Comparison of ENCODE assay signal across 7 mouse cellular contexts in the genomic region with DNA sequence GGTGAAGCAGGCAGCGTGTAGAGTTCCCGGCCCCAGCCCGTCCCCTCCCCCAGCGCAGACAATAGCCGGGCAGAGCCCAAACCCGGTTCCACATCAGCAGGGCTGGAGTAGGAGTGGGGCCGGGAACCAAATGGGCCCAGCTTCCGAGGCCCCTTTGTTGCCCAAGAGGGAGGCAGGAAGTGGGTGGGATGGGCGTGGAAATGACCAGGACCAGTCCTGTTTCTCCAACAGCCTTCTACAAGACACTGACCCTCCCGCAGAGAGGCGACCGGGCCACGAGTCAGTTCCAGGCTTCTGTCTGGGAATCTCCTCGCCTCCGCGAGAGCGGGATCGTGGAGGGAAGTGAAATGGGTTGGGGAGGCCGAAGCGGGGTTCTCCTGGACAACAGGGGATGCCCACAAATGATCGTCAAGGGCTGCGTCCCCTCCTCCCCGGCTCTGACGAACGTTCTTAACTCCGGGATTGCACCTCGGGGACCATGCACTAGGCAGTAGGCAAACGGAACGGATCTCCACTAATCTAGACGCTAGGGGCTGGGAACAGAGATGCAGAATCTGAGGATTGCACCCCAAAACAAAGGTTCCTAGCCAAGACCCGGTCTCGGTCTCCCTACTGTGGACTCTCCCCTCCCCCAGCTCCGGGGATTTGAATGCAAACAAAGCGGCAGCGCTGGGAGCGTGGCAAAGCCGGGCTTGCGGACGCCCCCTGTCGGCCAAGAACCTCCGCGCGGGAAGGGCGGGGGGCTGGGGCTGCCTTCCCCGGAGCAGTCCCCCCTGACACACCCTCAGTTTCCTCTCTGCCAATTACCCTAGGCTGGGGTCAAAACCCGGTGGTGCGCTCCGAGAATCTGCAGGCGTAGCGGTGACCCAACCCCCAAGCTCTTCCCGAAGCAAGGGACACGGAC. TPM values are rescaled to one million over a fixed set of nuclear protein-coding genes. Genes with fewer than 3 reads are reported as not detected.
DNase-seq lines count a peak whose midpoint lies in the region; ATAC-seq and TF ChIP-seq lines count a peak whose summit lies in the region.

No protein-coding gene starts in this region.

- peak; percentile 94 for TF ChIP-seq CTCF in heart, adult 2 months (IDR thresholded peaks at IDR 0.05)
- TF ChIP-seq CTCF in kidney, adult 2 months (conservative IDR thresholded peaks at IDR 0.05; ENCODE audit: insufficient read depth, insufficient read length, low read depth, low read length) = peak; percentile 52
- peak; percentile 68; the same call in 1 of the 2 replicates for TF ChIP-seq CTCF in spleen, adult 2 months (IDR thresholded peaks at IDR 0.05; ENCODE audit: extremely low read depth, insufficient read depth, insufficient read length, insufficient replicate concordance)

- peak; percentile 86 for DNase-seq in adrenal gland, adult 8-10 months
- peak; percentile 98 for DNase-seq in embryonic facial prominence, embryonic 10.5 days (ENCODE audit: low spot score)
- DNase-seq in heart, adult 2 months = peak; percentile 92 to 94
- DNase-seq in kidney, adult 2 months = peak; percentile 93
- DNase-seq in midbrain, embryonic 14.5 days = peak; percentile 98
- peak in 1 of 2 experiments; percentile 65 for DNase-seq in spleen, adult 2 months (ENCODE audit: low read depth in 1 of 2, low spot score in 2 of 2)

- H3K36me3 ChIP-seq in embryonic facial prominence, embryonic 10.5 days (replicated peaks) = peaks cover 41% of the 10 kb centered on the region
- H3K36me3 ChIP-seq in heart, adult 2 months (ENCODE audit: control insufficient read depth, insufficient read depth, low read length) = no peaks in the 10 kb centered on the region
- no peaks in the 10 kb centered on the region for H3K36me3 ChIP-seq in kidney, adult 2 months (ENCODE audit: control insufficient read depth, insufficient read depth, low read length)
- H3K36me3 ChIP-seq in limb, embryonic 12.5 days = peaks cover 41% of the 10 kb centered on the region
- H3K36me3 ChIP-seq in midbrain, embryonic 14.5 days (ENCODE audit: control insufficient read depth, insufficient read depth, low read length) = peaks cover 36% of the 10 kb centered on the region
- H3K36me3 ChIP-seq in spleen, adult 2 months (ENCODE audit: control insufficient read depth, insufficient read depth, low read length) = no peaks in the 10 kb centered on the region

- peaks cover 64% of the 10 kb centered on the region for H3K4me1 ChIP-seq in embryonic facial prominence, embryonic 10.5 days
- H3K4me1 ChIP-seq in heart, adult 2 months (ENCODE audit: control insufficient read depth, insufficient read depth, low read length) = peaks cover 10% of the 10 kb centered on the region
- H3K4me1 ChIP-seq in kidney, adult 2 months (ENCODE audit: control insufficient read depth, insufficient read depth, low read length) = peaks cover 3% of the 10 kb centered on the region; the same call in 1 of the 2 replicates
- peaks cover 46% of the 10 kb centered on the region for H3K4me1 ChIP-seq in limb, embryonic 12.5 days (replicated peaks)
- H3K4me1 ChIP-seq in midbrain, embryonic 14.5 days (ENCODE audit: control insufficient read depth, insufficient read depth, low read length) = peaks cover 28% of the 10 kb centered on the region
- H3K4me1 ChIP-seq in spleen, adult 2 months (ENCODE audit: control insufficient read depth, insufficient read depth, insufficient read length) = peaks cover 7% of the 10 kb centered on the region

- TF ChIP-seq POLR2A in heart, adult 2 months (IDR thresholded peaks at IDR 0.05; ENCODE audit: insufficient read depth, low read depth, low read length) = peak; percentile 99
- TF ChIP-seq POLR2A in kidney, adult 2 months (IDR thresholded peaks at IDR 0.05; ENCODE audit: low read depth, low read length) = peak; percentile 71
- TF ChIP-seq POLR2A in spleen, adult 2 months (IDR thresholded peaks at IDR 0.05; ENCODE audit: low read depth, low read length) = no peak

- peak overlapping the region; percentile 91 for H3K9ac ChIP-seq in heart, adult 2 months (ENCODE audit: low read depth, low read length)
- H3K9ac ChIP-seq in limb, embryonic 12.5 days (replicated peaks) = peak overlapping the region; percentile 96
- peak overlapping the region; percentile 99 for H3K9ac ChIP-seq in midbrain, embryonic 14.5 days (replicated peaks; ENCODE audit: low read length)

- ATAC-seq in limb, embryonic 12.5 days (ENCODE audit: insufficient number of reproducible peaks, insufficient read depth, low FRiP score, low TSS enrichment, low read depth) = peak; percentile 62
- peak; percentile 83 for ATAC-seq in midbrain, embryonic 14.5 days (ENCODE audit: low FRiP score, low TSS enrichment)

- peaks cover 3% of the 10 kb centered on the region; the same call in 1 of the 2 replicates for H3K79me2 ChIP-seq in heart, adult 2 months (replicated peaks; ENCODE audit: control insufficient read depth, insufficient read depth, low read length)

- H3K9me3 ChIP-seq in embryonic facial prominence, embryonic 10.5 days = no peaks in the 10 kb centered on the region
- no peaks in the 10 kb centered on the region for H3K9me3 ChIP-seq in limb, embryonic 12.5 days
- no peaks in the 10 kb centered on the region for H3K9me3 ChIP-seq in midbrain, embryonic 14.5 days (ENCODE audit: control insufficient read depth, low read length)

- intact Hi-C loops in heart, adult 2 months (cut with DNase I) = loop anchor here (2.0 kb wide), 1 partner anchor 56 kb away; no protein-coding TSS in a partner anchor

- under 1% methylated on average over 52 of the region's 52 CpGs for WGBS in embryonic facial prominence, embryonic 10.5 days
- WGBS in heart, adult 2 months = under 1% methylated on average over 52 of the region's 52 CpGs
- under 1% methylated on average over 52 of the region's 52 CpGs for WGBS in kidney, adult 2 months
- WGBS in limb, embryonic 12.5 days = under 1% methylated on average over 52 of the region's 52 CpGs
- WGBS in midbrain, embryonic 14.5 days = under 1% methylated on average over 52 of the region's 52 CpGs
- WGBS in spleen, adult 2 months = 2% methylated on average over 52 of the region's 52 CpGs

- H3K4me3 ChIP-seq in embryonic facial prominence, embryonic 10.5 days = peak overlapping the region; percentile 96
- H3K4me3 ChIP-seq in heart, adult 2 months = peak overlapping the region; percentile 98
- H3K4me3 ChIP-seq in kidney, adult 2 months (ENCODE audit: insufficient read depth, low read depth, low read length) = peak overlapping the region; percentile 75
- H3K4me3 ChIP-seq in limb, embryonic 12.5 days (replicated peaks) = peak overlapping the region; percentile 90
- peak overlapping the region; percentile 99 for H3K4me3 ChIP-seq in midbrain, embryonic 14.5 days (replicated peaks; ENCODE audit: low read depth, low read length)
- H3K4me3 ChIP-seq in spleen, adult 2 months (ENCODE audit: extremely low read depth, insufficient read depth, insufficient read length) = peak overlapping the region; percentile 68

- H3K27ac ChIP-seq in embryonic facial prominence, embryonic 10.5 days (replicated peaks) = peak overlapping the region; percentile 100
- H3K27ac ChIP-seq in heart, adult 2 months = peak overlapping the region; percentile 99
- H3K27ac ChIP-seq in kidney, adult 2 months (ENCODE audit: insufficient read depth, low read depth, low read length) = peak overlapping the region; percentile 86
- H3K27ac ChIP-seq in limb, embryonic 12.5 days = peak overlapping the region; percentile 99
- H3K27ac ChIP-seq in midbrain, embryonic 14.5 days (replicated peaks; ENCODE audit: low read depth, low read length) = peak overlapping the region; percentile 98
- peak overlapping the region; percentile 69 for H3K27ac ChIP-seq in spleen, adult 2 months (ENCODE audit: insufficient read depth, low read length)

- peak; percentile 72; the same call in 1 of the 2 replicates for TF ChIP-seq EP300 in heart, adult 2 months (IDR thresholded peaks at IDR 0.05; ENCODE audit: insufficient read depth, low read depth, low read length)

- peak overlapping the region; percentile 100 for H3K4me2 ChIP-seq in limb, embryonic 12.5 days
- peak overlapping the region; percentile 100 for H3K4me2 ChIP-seq in midbrain, embryonic 14.5 days (ENCODE audit: low read length)

- peaks cover 9% of the 10 kb centered on the region; the same call in 1 of the 2 replicates for H3K27me3 ChIP-seq in embryonic facial prominence, embryonic 10.5 days (replicated peaks; ENCODE audit: low read depth, poor library complexity, severe bottlenecking)
- H3K27me3 ChIP-seq in heart, adult 2 months (ENCODE audit: control insufficient read depth, insufficient read depth, low read length) = no peaks in the 10 kb centered on the region
- no peaks in the 10 kb centered on the region for H3K27me3 ChIP-seq in kidney, adult 2 months (replicated peaks; ENCODE audit: control insufficient read depth, insufficient read depth, low read length)
- H3K27me3 ChIP-seq in limb, embryonic 12.5 days = no peaks in the 10 kb centered on the region
- no peaks in the 10 kb centered on the region for H3K27me3 ChIP-seq in midbrain, embryonic 14.5 days (ENCODE audit: control insufficient read depth, insufficient read depth, low read length)
- peaks cover 12% of the 10 kb centered on the region for H3K27me3 ChIP-seq in spleen, adult 2 months (ENCODE audit: control insufficient read depth, insufficient read depth, low read length)

RNA-seq across cellular contexts. Expression of a gene that starts 1.3 kb away (rescaled TPM):
- total RNA-seq in adrenal gland, adult 8-10 months (2022) = 10 to 100 TPM; 16.6 to 28.0 (median 23.4) TPM
- 24.9 and 25.9 TPM in 2 replicates for polyA plus RNA-seq in embryonic facial prominence, embryonic 10.5 days (2016; fragmentation: Nextera tagmentation; extraction: Ambion mirVana)
- 10 to 100 TPM; 10.6 to 11.1 TPM for total RNA-seq in heart, adult 2 months (2021)
- 12.7 and 15.2 TPM in 2 replicates for polyA plus RNA-seq in heart, adult 2 months (2012; rRNA removed)
- 8.0 and 9.1 TPM in 2 replicates for polyA plus RNA-seq in kidney, adult 2 months (2012; rRNA removed)
- 34.1 and 35.3 TPM in 2 replicates for polyA plus RNA-seq in limb, embryonic 12.5 days (2016; fragmentation: Nextera tagmentation; extraction: Ambion mirVana)
- 4.7 and 8.7 TPM in 2 replicates for polyA plus RNA-seq in midbrain, embryonic 14.5 days (2014; fragmentation: Nextera tagmentation; extraction: Ambion mirVana)
- 8.5 and 9.5 TPM in 2 replicates for polyA plus RNA-seq in spleen, adult 2 months (2012; rRNA removed)

RNA-seq across cellular contexts. Expression of a gene that starts 9.6 kb away (rescaled TPM):
- 10 to 100 TPM; 15.4 to 26.8 (median 18.7) TPM for total RNA-seq in adrenal gland, adult 8-10 months (2022)
- 18.9 and 20.3 TPM in 2 replicates for polyA plus RNA-seq in embryonic facial prominence, embryonic 10.5 days (2016; fragmentation: Nextera tagmentation; extraction: Ambion mirVana)
- total RNA-seq in heart, adult 2 months (2021) = 1 to 10 TPM; 6.2 to 6.3 TPM
- 11.1 TPM in 2 replicates for polyA plus RNA-seq in heart, adult 2 months (2012; rRNA removed)
- polyA plus RNA-seq in kidney, adult 2 months (2012; rRNA removed) = 16.8 and 22.6 TPM in 2 replicates
- polyA plus RNA-seq in limb, embryonic 12.5 days (2016; fragmentation: Nextera tagmentation; extraction: Ambion mirVana) = 24.1 and 26.8 TPM in 2 replicates
- polyA plus RNA-seq in midbrain, embryonic 14.5 days (2014; fragmentation: Nextera tagmentation; extraction: Ambion mirVana) = 22.3 and 28.5 TPM in 2 replicates
- 22.2 and 26.0 TPM in 2 replicates for polyA plus RNA-seq in spleen, adult 2 months (2012; rRNA removed)

RNA-seq across cellular contexts. Expression of a gene that starts 17.6 kb away (rescaled TPM):
- total RNA-seq in adrenal gland, adult 8-10 months (2022) = not detected
- polyA plus RNA-seq in embryonic facial prominence, embryonic 10.5 days (2016; fragmentation: Nextera tagmentation; extraction: Ambion mirVana) = 0.54 TPM in 1 of 2 replicates, not detected in the other
- 100 to 1,000 TPM; 148 to 172 TPM for total RNA-seq in heart, adult 2 months (2021)
- 0.09 TPM in 1 of 2 replicates, not detected in the other for polyA plus RNA-seq in heart, adult 2 months (2012; rRNA removed)
- not detected in 2 replicates for polyA plus RNA-seq in kidney, adult 2 months (2012; rRNA removed)
- 0.67 and 0.74 TPM in 2 replicates for polyA plus RNA-seq in limb, embryonic 12.5 days (2016; fragmentation: Nextera tagmentation; extraction: Ambion mirVana)
- polyA plus RNA-seq in midbrain, embryonic 14.5 days (2014; fragmentation: Nextera tagmentation; extraction: Ambion mirVana) = not detected in 2 replicates
- polyA plus RNA-seq in spleen, adult 2 months (2012; rRNA removed) = not detected in 2 replicates

RNA-seq across cellular contexts. Expression of a gene that starts 20.1 kb away (rescaled TPM):
- 10 to 100 TPM in 2 of 4 experiments, 1 to 10 TPM in 2; 6.8 to 18.1 (median 11.3) TPM for total RNA-seq in adrenal gland, adult 8-10 months (2022)
- polyA plus RNA-seq in embryonic facial prominence, embryonic 10.5 days (2016; fragmentation: Nextera tagmentation; extraction: Ambion mirVana) = 15.5 and 16.6 TPM in 2 replicates
- 100 to 1,000 TPM; 310 to 338 TPM for total RNA-seq in heart, adult 2 months (2021)
- polyA plus RNA-seq in heart, adult 2 months (2012; rRNA removed) = 397 and 412 TPM in 2 replicates
- polyA plus RNA-seq in kidney, adult 2 months (2012; rRNA removed) = 11.8 and 37.9 TPM in 2 replicates
- polyA plus RNA-seq in limb, embryonic 12.5 days (2016; fragmentation: Nextera tagmentation; extraction: Ambion mirVana) = 18.5 and 19.0 TPM in 2 replicates
- polyA plus RNA-seq in midbrain, embryonic 14.5 days (2014; fragmentation: Nextera tagmentation; extraction: Ambion mirVana) = 10.4 and 10.5 TPM in 2 replicates
- 16.6 and 17.7 TPM in 2 replicates for polyA plus RNA-seq in spleen, adult 2 months (2012; rRNA removed)

RNA-seq across cellular contexts. Expression of a gene that starts 45.1 kb away (rescaled TPM):
- total RNA-seq in adrenal gland, adult 8-10 months (2022) = 10 to 100 TPM; 41.4 to 45.3 (median 42.6) TPM
- 3.5 and 3.6 TPM in 2 replicates for polyA plus RNA-seq in embryonic facial prominence, embryonic 10.5 days (2016; fragmentation: Nextera tagmentation; extraction: Ambion mirVana)
- 10 to 100 TPM; 11.1 to 15.1 TPM for total RNA-seq in heart, adult 2 months (2021)
- 14.1 and 15.6 TPM in 2 replicates for polyA plus RNA-seq in heart, adult 2 months (2012; rRNA removed)
- 19.8 and 29.5 TPM in 2 replicates for polyA plus RNA-seq in kidney, adult 2 months (2012; rRNA removed)
- polyA plus RNA-seq in limb, embryonic 12.5 days (2016; fragmentation: Nextera tagmentation; extraction: Ambion mirVana) = 4.4 and 5.9 TPM in 2 replicates
- polyA plus RNA-seq in midbrain, embryonic 14.5 days (2014; fragmentation: Nextera tagmentation; extraction: Ambion mirVana) = 6.5 and 7.6 TPM in 2 replicates
- 18.4 and 24.1 TPM in 2 replicates for polyA plus RNA-seq in spleen, adult 2 months (2012; rRNA removed)
